Mouse (Mus musculus) embryonic stem cell, embryonic (primary cell): ENCODE measurements around the gene Spag9.

ENCODE experiments used
- CTCF ChIA-PET, 4 experiments: fragments of 300-600 bp in 2 of 4; fragments of 350-600 bp in 2 of 4; sonication (Branson Sonifier 250); formaldehyde crosslinking; loops; one replicate each; lab custom pipeline; 2022; ENCODE audit warnings: inconsistent platforms in 2 of 4; lab: Charles Lee
- POLR2A ChIA-PET, 4 experiments: fragments of 300-600 bp in 2 of 4; fragments of 350-600 bp in 2 of 4; sonication (Branson Sonifier 250); formaldehyde crosslinking; loops; one replicate each; lab custom pipeline; 2022; ENCODE audit warnings: antibody characterized with exemption in 4 of 4, inconsistent platforms in 1 of 4; lab: Charles Lee

Gene Spag9

GRCm38 (mm10) chr11:94161267-94161646 lies 165.4 kb downstream of the Spag9 start:
- ChIA-PET POLR2A (interaction anchor here in 3 of 4 experiments (1.1 to 43.6 kb wide), 12 partner anchors 9 to 51 kb away, joined by 3 to 805 read pairs (median 65); partner anchors contain the start of gene Tob1 (in 3 of the 3)), CTCF (interaction anchor here in 1 of 4 experiments (1.3 kb wide), 1 partner anchor 28 kb away, joined by 4 read pairs; no protein-coding TSS in a partner anchor)

GRCm38 (mm10) chr11:94161867-94162581 lies 166.1 kb downstream of the Spag9 start:
- POLR2A ChIA-PET: interaction anchor here in 3 of 4 experiments (0.6 to 43.6 kb wide), 15 partner anchors 9 to 50 kb away, joined by 3 to 805 read pairs (median 10); partner anchors contain the start of gene Tob1 (in 3 of the 3)
- CTCF ChIA-PET: interaction anchor here in 1 of 4 experiments (0.6 to 1.3 kb wide), 2 partner anchors 29 to 34 kb away, joined by 3 to 4 read pairs; no protein-coding TSS in a partner anchor

GRCm38 (mm10) chr11:94163005-94163767 lies 167.3 kb downstream of the Spag9 start:
- ChIA-PET CTCF (interaction anchor here in 3 of 4 experiments (0.7 to 1.7 kb wide), 5 partner anchors 12 to 95 kb away, joined by 3 to 8 read pairs (median 3); no protein-coding TSS in a partner anchor), POLR2A (interaction anchor here (0.5 to 43.6 kb wide), 36 partner anchors 8 to 607 kb away, joined by 3 to 805 read pairs (median 4); partner anchors contain the start of genes Tob1 (in 4 of the 4) and Ankrd40 (in 1 of the 4))

- ChIA-PET CTCF (no interaction called here), POLR2A (interaction anchor here in 2 of 4 experiments (1.5 to 43.6 kb wide), 7 partner anchors 8 to 46 kb away, joined by 4 to 805 read pairs (median 28); partner anchors contain the start of gene Tob1 (in 2 of the 2))
Observed at GRCm38 (mm10) chr11:94165745-94166144, 169.9 kb downstream of the Spag9 start.

- ChIA-PET POLR2A (interaction anchor here in 3 of 4 experiments (0.5 to 43.6 kb wide), 12 partner anchors 10 to 191 kb away, joined by 3 to 805 read pairs (median 4); partner anchors contain the start of gene Tob1 (in 2 of the 3)), CTCF (interaction anchor here in 1 of 4 experiments (0.6 kb wide), 2 partner anchors 10 to 99 kb away, joined by 3 read pairs; no protein-coding TSS in a partner anchor)
Observed at GRCm38 (mm10) chr11:94168238-94168637, 172.3 kb downstream of the Spag9 start.

- CTCF ChIA-PET: interaction anchor here in 3 of 4 experiments (0.6 to 1.5 kb wide), 3 partner anchors 10 to 39 kb away, joined by 3 to 6 read pairs (median 3); no protein-coding TSS in a partner anchor
- POLR2A ChIA-PET: interaction anchor here in 3 of 4 experiments (0.5 to 43.6 kb wide), 18 partner anchors 9 to 354 kb away, joined by 3 to 805 read pairs (median 4); partner anchors contain the start of gene Tob1 (in 3 of the 3)
Observed at GRCm38 (mm10) chr11:94169596-94169995, 173.7 kb downstream of the Spag9 start.

GRCm38 (mm10) chr11:94171691-94172090 lies 175.8 kb downstream of the Spag9 start:
- ChIA-PET CTCF (no interaction called here), POLR2A (interaction anchor here (0.6 to 43.6 kb wide), 17 partner anchors 7 to 235 kb away, joined by 3 to 805 read pairs (median 4); partner anchors contain the start of gene Tob1 (in 3 of the 4))

- POLR2A ChIA-PET: interaction anchor here (0.6 to 43.6 kb wide), 16 partner anchors 8 to 234 kb away, joined by 3 to 805 read pairs (median 4); partner anchors contain the start of gene Tob1 (in 3 of the 4)
- CTCF ChIA-PET: no interaction called here
Observed at GRCm38 (mm10) chr11:94172186-94172585, 176.3 kb downstream of the Spag9 start.

- POLR2A ChIA-PET: interaction anchor here in 2 of 4 experiments (0.7 to 43.6 kb wide), 9 partner anchors 10 to 41 kb away, joined by 3 to 805 read pairs (median 4); partner anchors contain the start of gene Tob1 (in 2 of the 2)
- CTCF ChIA-PET: no interaction called here
Observed at GRCm38 (mm10) chr11:94173726-94174146, 177.8 kb downstream of the Spag9 start.

- ChIA-PET CTCF (no interaction called here), POLR2A (interaction anchor here in 3 of 4 experiments (0.6 to 43.6 kb wide), 20 partner anchors 8 to 1135 kb away, joined by 3 to 805 read pairs (median 4); partner anchors contain the start of genes Tob1 (in 3 of the 3) and Kat7 (in 1 of the 3))
Observed at GRCm38 (mm10) chr11:94175288-94175687, 179.4 kb downstream of the Spag9 start.
